Mouse (Mus musculus): ENCODE results near the gene Abraxas2. TPM values are rescaled to one million over a fixed set of nuclear protein-coding genes. Genes with fewer than 3 reads are reported as not detected.

The Abraxas2 gene
- polyA plus RNA-seq, 1 experiment from 2014 or later = 39.0 TPM

DNA sequence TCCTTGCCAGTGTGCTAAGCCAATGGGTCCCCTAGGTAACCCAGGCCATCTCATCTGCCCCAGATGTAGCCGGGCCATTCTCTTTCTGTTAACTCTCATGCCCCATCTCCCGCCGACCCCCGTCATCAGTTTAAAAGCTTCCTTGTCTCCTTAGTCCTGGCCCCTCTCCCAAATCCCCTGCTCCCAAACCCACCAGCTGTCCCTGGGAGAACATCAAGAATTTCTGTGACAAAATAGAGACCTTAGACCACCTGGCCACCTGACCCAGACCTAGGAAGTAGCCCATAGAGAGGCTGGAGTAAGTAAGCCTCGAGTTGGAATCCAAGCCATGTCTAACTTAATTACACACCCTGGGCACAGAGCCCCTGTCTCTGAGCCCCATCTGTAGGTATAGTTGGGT, 31.2 kb downstream of the Abraxas2 start:
- ATAC-seq (ENCODE audit: low FRiP score) (no peak), DNase-seq (ENCODE audit: low spot score) (no peak)
- Histone ChIP-seq H3K27ac (ENCODE audit: low read depth, low read length) (no peak overlapping the region), H3K9ac (ENCODE audit: low read depth, low read length) (no peak overlapping the region), H3K4me2 (replicated peaks; ENCODE audit: low read depth, low read length) (no peak overlapping the region), H3K36me3 (ENCODE audit: control insufficient read depth, insufficient read depth, low read length) (no peaks in the 10 kb centered on the region), H3K4me1 (replicated peaks; ENCODE audit: control insufficient read depth, insufficient read depth, low read length) (no peaks in the 10 kb centered on the region), H3K9me3 (ENCODE audit: control insufficient read depth, low read length) (no peaks in the 10 kb centered on the region), H3K27me3 (ENCODE audit: control insufficient read depth, insufficient read depth, low read length) (no peaks in the 10 kb centered on the region), H3K4me3 (ENCODE audit: low read depth, low read length) (no peak overlapping the region)
- 89% methylated on average over 5 of the region's 5 CpGs for WGBS

DNA sequence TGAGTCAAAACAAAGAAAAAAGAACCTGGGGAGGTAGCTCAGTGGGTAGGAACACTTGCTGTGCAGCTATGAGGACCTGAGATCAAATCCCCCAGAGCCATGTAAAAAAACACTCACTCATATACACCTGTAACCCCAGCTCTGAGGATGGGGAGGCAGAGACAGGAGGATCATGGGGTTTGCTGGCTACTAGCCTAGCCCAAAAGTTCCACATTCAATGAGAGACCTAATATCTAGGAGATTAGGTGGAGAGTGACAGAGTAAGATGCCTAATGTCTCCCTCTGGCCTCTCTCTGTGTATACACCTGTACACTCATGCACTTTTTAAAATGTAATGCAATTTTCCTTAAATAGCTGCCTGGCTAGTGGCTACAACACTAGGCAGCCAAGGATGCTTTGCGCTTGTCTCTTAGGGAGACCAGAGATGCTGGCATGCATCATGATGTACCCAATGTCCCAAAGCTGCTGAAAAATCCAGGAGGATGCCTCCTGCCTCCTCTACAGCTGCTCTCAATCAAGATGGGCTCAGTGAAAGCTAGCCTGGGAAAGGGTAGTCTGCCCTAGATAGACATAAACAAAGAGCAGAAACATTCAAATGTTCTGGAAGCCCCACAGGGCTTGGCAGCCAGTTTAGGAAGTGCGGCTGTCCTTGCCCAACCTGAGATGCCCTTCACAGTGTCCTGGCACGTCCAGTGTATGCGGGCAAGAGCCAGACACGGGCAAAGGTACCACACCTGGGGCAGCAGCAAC, 32.7 kb downstream of the Abraxas2 start:
- no peak overlapping the region for H3K4me2 ChIP-seq (replicated peaks; ENCODE audit: low read depth, low read length)
- no peaks in the 10 kb centered on the region for H3K4me1 ChIP-seq (replicated peaks; ENCODE audit: control insufficient read depth, insufficient read depth, low read length)
- H3K4me3 ChIP-seq (ENCODE audit: low read depth, low read length) = no peak overlapping the region
- ATAC-seq (ENCODE audit: low FRiP score) = no peak
- no peaks in the 10 kb centered on the region for H3K27me3 ChIP-seq (ENCODE audit: control insufficient read depth, insufficient read depth, low read length)
- WGBS = 92% methylated on average over 5 of the region's 5 CpGs
- DNase-seq (ENCODE audit: low spot score) = no peak
- no peak overlapping the region for H3K9ac ChIP-seq (ENCODE audit: low read depth, low read length)
- H3K36me3 ChIP-seq (ENCODE audit: control insufficient read depth, insufficient read depth, low read length) = no peaks in the 10 kb centered on the region
- no peak overlapping the region for H3K27ac ChIP-seq (ENCODE audit: low read depth, low read length)
- H3K9me3 ChIP-seq (ENCODE audit: control insufficient read depth, low read length) = no peaks in the 10 kb centered on the region

DNA sequence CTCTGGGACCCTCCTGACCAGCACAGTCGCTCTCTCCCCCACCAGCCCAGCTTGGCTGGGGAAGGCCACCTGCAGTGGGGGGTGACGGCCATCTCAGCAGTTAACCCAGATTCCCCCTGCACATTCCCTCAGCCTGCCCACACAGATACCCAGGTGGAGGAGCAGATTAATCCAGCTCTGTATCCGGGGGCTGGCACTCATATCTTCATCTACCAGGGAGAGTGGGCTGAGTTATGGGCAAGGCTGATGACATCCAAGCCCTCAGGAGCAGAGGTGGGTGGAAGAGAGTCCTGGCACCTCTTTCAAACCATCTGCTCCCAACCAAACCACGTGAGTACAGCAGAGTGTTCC, 33.3 kb downstream of the Abraxas2 start:
- Histone ChIP-seq H3K4me2 (replicated peaks; ENCODE audit: low read depth, low read length) (no peak overlapping the region), H3K9me3 (ENCODE audit: control insufficient read depth, low read length) (no peaks in the 10 kb centered on the region), H3K36me3 (ENCODE audit: control insufficient read depth, insufficient read depth, low read length) (no peaks in the 10 kb centered on the region), H3K27me3 (ENCODE audit: control insufficient read depth, insufficient read depth, low read length) (no peaks in the 10 kb centered on the region), H3K4me3 (ENCODE audit: low read depth, low read length) (no peak overlapping the region), H3K4me1 (replicated peaks; ENCODE audit: control insufficient read depth, insufficient read depth, low read length) (no peaks in the 10 kb centered on the region), H3K9ac (ENCODE audit: low read depth, low read length) (no peak overlapping the region), H3K27ac (ENCODE audit: low read depth, low read length) (no peak overlapping the region)
- 62% methylated on average over 4 of the region's 4 CpGs for WGBS
- ATAC-seq (ENCODE audit: low FRiP score) = no peak
- DNase-seq (ENCODE audit: low spot score) = no peak

DNA sequence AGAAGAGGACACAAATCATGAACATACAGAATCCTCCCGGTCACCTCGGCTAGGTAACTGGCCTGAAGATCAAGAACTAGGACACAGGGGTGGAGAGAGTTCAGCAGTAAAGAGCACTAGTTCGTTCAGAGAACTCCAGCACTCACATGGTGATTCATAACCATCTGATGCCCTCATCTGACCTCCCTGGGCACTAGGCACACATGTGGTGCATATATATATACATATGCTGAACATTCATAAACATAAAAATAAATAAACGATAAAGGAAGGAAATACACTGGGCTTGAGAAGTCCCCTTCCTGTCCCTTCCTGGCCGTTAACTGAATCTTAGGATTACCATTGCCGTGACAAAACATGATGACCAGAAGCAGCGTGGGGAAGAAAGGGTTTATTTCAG, 33.8 kb downstream of the Abraxas2 start:
- Histone ChIP-seq H3K27me3 (ENCODE audit: control insufficient read depth, insufficient read depth, low read length) (no peaks in the 10 kb centered on the region), H3K9me3 (ENCODE audit: control insufficient read depth, low read length) (no peaks in the 10 kb centered on the region), H3K4me3 (ENCODE audit: low read depth, low read length) (no peak overlapping the region), H3K4me1 (replicated peaks; ENCODE audit: control insufficient read depth, insufficient read depth, low read length) (no peaks in the 10 kb centered on the region), H3K36me3 (ENCODE audit: control insufficient read depth, insufficient read depth, low read length) (no peaks in the 10 kb centered on the region), H3K27ac (ENCODE audit: low read depth, low read length) (no peak overlapping the region), H3K9ac (ENCODE audit: low read depth, low read length) (no peak overlapping the region), H3K4me2 (replicated peaks; ENCODE audit: low read depth, low read length) (no peak overlapping the region)
- no peak for DNase-seq (ENCODE audit: low spot score)
- ATAC-seq (ENCODE audit: low FRiP score) = no peak
- WGBS = 85% methylated on average over 7 of the region's 7 CpGs

DNA sequence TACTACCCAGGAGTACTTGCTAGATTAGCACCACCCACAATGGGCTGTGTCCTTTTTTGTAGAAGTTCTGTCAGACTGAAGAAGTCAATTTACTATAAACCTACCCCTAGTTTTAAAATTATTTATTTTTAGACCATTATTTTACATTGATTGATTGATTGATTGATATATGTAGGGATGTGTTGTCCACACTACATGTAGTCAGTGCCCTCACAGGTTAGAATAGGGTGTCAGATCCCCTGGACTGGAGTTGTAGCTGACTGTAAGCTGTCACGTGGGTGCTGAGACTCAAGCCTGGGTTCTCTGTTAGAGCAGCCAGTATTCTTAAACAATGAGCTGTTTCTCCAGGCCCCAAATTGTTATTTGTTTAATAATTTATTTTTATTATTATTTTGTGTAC, 34.3 kb downstream of the Abraxas2 start:
- no peak overlapping the region for H3K4me2 ChIP-seq (replicated peaks; ENCODE audit: low read depth, low read length)
- no peaks in the 10 kb centered on the region for H3K4me1 ChIP-seq (replicated peaks; ENCODE audit: control insufficient read depth, insufficient read depth, low read length)
- no peak overlapping the region for H3K27ac ChIP-seq (ENCODE audit: low read depth, low read length)
- H3K27me3 ChIP-seq (ENCODE audit: control insufficient read depth, insufficient read depth, low read length) = no peaks in the 10 kb centered on the region
- H3K4me3 ChIP-seq (ENCODE audit: low read depth, low read length) = no peak overlapping the region
- DNase-seq (ENCODE audit: low spot score) = no peak
- no peaks in the 10 kb centered on the region for H3K9me3 ChIP-seq (ENCODE audit: control insufficient read depth, low read length)
- ATAC-seq (ENCODE audit: low FRiP score) = no peak
- H3K36me3 ChIP-seq (ENCODE audit: control insufficient read depth, insufficient read depth, low read length) = no peaks in the 10 kb centered on the region
- WGBS = 81% methylated on average over 1 of the region's 1 CpGs
- no peak overlapping the region for H3K9ac ChIP-seq (ENCODE audit: low read depth, low read length)

DNA sequence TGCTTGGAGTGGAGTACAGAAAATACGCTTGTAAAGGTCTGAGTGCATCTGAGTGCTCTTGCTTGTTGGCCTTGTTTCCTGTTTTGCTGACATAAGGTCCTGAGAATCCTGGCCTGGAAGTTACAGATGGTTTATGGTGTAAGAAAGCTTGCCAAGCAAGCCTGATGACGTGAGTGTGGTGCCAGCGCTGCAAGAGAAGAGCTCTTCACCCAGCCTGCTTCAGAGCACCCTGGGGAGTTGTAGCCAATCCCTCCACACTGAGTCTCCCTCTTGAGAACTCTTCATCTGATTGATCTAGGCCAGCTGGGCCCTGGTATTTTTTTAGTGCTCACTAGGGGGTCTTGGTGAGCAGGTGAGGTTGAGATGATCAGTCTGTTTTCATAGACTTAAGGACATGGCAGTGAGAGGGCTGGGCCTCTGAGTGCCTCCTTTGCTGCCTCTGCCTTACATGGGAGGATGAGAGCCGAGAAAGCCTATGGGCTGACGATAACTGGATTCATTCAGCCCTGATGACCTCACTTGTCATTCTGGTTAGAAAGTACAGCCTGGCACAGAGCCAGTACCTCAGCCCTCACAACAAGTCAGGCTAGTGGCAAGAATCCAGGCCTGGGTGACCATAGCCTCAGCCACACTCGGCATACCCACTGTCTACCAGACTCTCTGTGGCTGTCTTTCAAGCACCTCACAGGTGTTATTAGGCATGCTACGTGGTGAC, 36.0 kb downstream of the Abraxas2 start:
- Histone ChIP-seq H3K4me1 (replicated peaks; ENCODE audit: control insufficient read depth, insufficient read depth, low read length) (no peaks in the 10 kb centered on the region), H3K36me3 (ENCODE audit: control insufficient read depth, insufficient read depth, low read length) (no peaks in the 10 kb centered on the region), H3K27me3 (ENCODE audit: control insufficient read depth, insufficient read depth, low read length) (no peaks in the 10 kb centered on the region), H3K4me2 (replicated peaks; ENCODE audit: low read depth, low read length) (no peak overlapping the region), H3K9me3 (ENCODE audit: control insufficient read depth, low read length) (no peaks in the 10 kb centered on the region), H3K4me3 (ENCODE audit: low read depth, low read length) (no peak overlapping the region), H3K9ac (ENCODE audit: low read depth, low read length) (no peak overlapping the region), H3K27ac (ENCODE audit: low read depth, low read length) (no peak overlapping the region)
- ATAC-seq (ENCODE audit: low FRiP score) (no peak), DNase-seq (ENCODE audit: low spot score) (no peak)
- WGBS = 84% methylated on average over 7 of the region's 7 CpGs

DNA sequence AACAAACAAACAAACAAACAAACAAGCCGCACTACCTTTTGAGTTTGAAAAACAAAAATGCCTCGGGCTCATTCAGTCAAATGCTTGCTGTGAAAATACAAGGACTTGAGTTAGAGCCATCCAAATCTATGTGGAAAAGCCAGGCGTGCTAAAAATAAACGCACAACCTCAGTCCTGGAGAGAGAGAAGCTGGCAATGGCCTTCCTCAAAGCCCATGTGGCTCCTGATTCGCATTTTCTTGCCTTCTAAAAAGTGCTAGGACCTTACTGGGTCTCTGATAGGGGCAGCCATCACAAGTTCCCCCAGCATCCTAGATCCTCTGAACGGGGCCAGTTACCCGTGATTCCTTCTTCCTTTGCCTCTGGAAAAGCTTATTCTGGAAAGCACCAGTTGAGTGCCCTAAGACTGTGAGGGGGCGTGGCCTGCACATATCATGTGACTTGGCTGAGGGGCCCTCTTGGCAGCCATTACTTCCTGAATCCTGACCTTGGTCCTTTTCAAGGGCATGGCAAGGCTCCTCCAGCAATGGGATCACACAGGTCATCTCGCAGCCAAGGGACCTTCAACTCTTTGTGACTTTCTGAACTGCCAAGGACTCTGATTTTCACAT, 37.3 kb downstream of the Abraxas2 start:
- no peak for ATAC-seq (ENCODE audit: low FRiP score)
- WGBS = 88% methylated on average over 9 of the region's 9 CpGs

DNA sequence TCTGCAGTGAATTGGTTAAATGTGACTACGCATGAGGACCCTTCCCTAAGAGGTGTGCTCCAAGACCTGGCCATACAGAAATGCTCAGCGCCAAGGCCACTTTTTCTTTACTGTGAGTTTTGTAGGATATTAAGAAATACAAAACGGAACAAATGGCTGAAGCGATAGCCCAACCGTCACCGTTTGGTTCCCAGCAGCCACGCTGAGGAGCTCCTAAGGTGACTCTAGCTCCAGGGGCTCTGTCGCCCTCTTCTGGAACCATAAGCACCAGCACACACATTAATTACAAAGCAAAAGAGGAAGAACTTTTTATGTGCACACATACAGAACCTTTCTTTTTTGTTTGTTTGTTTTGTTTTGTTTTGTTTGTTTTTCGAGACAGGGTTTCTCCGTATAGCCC, 38.2 kb downstream of the Abraxas2 start:
- H3K4me1 ChIP-seq (replicated peaks; ENCODE audit: control insufficient read depth, insufficient read depth, low read length) = no peaks in the 10 kb centered on the region
- no peaks in the 10 kb centered on the region for H3K9me3 ChIP-seq (ENCODE audit: control insufficient read depth, low read length)
- no peak for DNase-seq (ENCODE audit: low spot score)
- WGBS = 79% methylated on average over 10 of the region's 10 CpGs
- no peak overlapping the region for H3K4me3 ChIP-seq (ENCODE audit: low read depth, low read length)
- no peak for ATAC-seq (ENCODE audit: low FRiP score)
- no peak overlapping the region for H3K27ac ChIP-seq (ENCODE audit: low read depth, low read length)
- H3K9ac ChIP-seq (ENCODE audit: low read depth, low read length) = no peak overlapping the region
- H3K4me2 ChIP-seq (replicated peaks; ENCODE audit: low read depth, low read length) = no peak overlapping the region
- no peaks in the 10 kb centered on the region for H3K27me3 ChIP-seq (ENCODE audit: control insufficient read depth, insufficient read depth, low read length)
- no peaks in the 10 kb centered on the region for H3K36me3 ChIP-seq (ENCODE audit: control insufficient read depth, insufficient read depth, low read length)

More for the DNA sequence above, 37.3 kb downstream of the Abraxas2 start:
- Histone ChIP-seq H3K4me3 (ENCODE audit: low read depth, low read length) (no peak overlapping the region), H3K4me2 (replicated peaks; ENCODE audit: low read depth, low read length) (no peak overlapping the region), H3K27ac (ENCODE audit: low read depth, low read length) (no peak overlapping the region), H3K36me3 (ENCODE audit: control insufficient read depth, insufficient read depth, low read length) (no peaks in the 10 kb centered on the region), H3K9ac (ENCODE audit: low read depth, low read length) (no peak overlapping the region), H3K27me3 (ENCODE audit: control insufficient read depth, insufficient read depth, low read length) (no peaks in the 10 kb centered on the region), H3K9me3 (ENCODE audit: control insufficient read depth, low read length) (no peaks in the 10 kb centered on the region), H3K4me1 (replicated peaks; ENCODE audit: control insufficient read depth, insufficient read depth, low read length) (no peaks in the 10 kb centered on the region)
- no peak for DNase-seq (ENCODE audit: low spot score)

DNA sequence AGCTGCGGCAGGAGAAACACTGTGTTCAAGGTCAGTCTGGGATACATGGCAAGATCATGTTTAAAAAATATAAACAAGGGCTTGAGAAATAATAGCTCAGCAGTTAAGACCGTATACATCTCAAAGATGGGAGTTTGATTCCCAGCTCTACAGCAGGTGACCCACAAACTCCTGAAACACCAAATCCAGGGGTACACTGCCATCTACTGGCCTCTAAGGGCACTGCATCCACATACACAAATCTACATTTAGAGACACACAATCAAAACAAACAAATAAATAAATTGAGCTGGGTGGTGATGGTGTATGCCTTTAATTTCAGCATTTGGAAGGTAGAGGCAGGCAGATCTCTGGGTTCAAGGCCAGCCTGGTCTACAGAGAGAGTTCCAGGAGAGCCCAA, 39.2 kb downstream of the Abraxas2 start:
- Histone ChIP-seq H3K36me3 (ENCODE audit: control insufficient read depth, insufficient read depth, low read length) (no peaks in the 10 kb centered on the region), H3K4me3 (ENCODE audit: low read depth, low read length) (no peak overlapping the region), H3K27ac (ENCODE audit: low read depth, low read length) (no peak overlapping the region), H3K9ac (ENCODE audit: low read depth, low read length) (no peak overlapping the region), H3K27me3 (ENCODE audit: control insufficient read depth, insufficient read depth, low read length) (no peaks in the 10 kb centered on the region), H3K9me3 (ENCODE audit: control insufficient read depth, low read length) (no peaks in the 10 kb centered on the region), H3K4me2 (replicated peaks; ENCODE audit: low read depth, low read length) (no peak overlapping the region), H3K4me1 (replicated peaks; ENCODE audit: control insufficient read depth, insufficient read depth, low read length) (no peaks in the 10 kb centered on the region)
- no peak for ATAC-seq (ENCODE audit: low FRiP score)
- DNase-seq (ENCODE audit: low spot score) = peak; percentile 27
- 92% methylated on average over 2 of the region's 2 CpGs for WGBS

Measured in hindbrain, embryonic 11.5 days (tissue).